Mouse (Mus musculus) ZHBTc4 (cell line): ENCODE data around the gene Ift43.
A peak's percentile ranks its signal among the peaks of the same experiment; 100 is the strongest.

Experiments used
- DNase-seq: peaks from one replicate; pipeline ENCODE4 v3.0.0-alpha.2; 2011; ENCODE audit warnings: low read depth, low spot score

Gene Ift43

DNA sequence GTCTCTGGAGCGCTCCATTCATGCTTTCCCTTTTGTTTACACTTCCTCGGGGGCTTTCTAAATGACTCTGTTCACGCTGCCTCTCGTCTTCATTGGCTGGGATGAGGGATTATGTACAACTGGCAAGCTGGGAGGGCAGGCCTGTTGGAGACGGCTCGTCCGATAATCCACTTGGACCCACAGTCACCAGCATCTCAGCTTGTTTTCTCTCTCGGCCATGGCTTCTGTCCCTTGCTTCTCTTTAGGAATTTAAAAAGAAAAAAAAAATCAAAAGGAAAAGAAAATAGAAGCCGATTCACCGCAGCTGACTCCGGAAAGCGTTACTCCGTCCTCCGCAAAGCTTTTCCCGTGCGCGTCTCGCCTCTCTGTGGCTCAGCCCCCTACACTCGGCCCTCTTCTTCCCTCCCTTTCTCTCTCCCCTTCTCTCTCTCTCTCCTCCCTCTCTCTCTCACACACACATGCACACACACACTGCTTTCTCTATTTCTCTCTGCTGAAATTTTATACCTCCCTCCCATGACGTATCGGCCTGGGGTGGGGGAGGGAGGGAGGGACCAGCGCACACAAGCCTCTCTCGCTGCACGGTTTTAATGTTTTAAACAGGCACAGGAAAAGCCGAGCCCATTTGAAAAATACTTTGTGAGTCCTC lies 3.7 kb upstream of the Ift43 start, which contains the start of gene Tgfb3:
TSS of gene Tgfb3 (minus strand) at position 489 of the 649 bp plus-strand sequence.
- peak; percentile 41 for DNase-seq

DNA sequence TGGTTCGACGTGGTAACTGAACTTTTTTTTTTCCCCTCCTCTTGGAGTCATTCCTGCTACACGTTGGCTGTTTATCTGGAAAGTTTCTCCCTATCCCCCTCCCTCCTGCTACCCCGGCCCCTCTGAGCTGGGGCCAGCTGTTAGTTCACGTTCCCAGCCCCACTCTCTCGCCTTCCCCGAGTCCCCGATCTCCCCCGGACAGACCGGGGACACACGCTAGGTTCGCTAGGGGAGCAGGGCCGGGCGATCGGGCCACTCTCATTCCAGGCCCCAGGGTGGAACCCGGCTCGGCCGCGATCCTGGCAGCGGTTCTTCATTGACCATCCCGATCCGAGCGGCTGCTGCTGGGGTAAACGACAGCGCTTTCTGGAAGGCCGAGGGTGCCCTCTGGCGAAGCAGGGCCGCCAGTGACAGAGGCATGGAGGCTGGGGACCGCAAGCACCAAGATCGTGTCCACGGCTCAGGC lies 3.1 kb upstream of the Ift43 start:
- DNase-seq, result peak; percentile 91

- no peak for DNase-seq
Measured at GRCm38 (mm10) chr12:86085873-86086272, 3.5 kb downstream of the Ift43 start.

- DNase-seq, result no peak
Measured at GRCm38 (mm10) chr12:86086550-86086949, 4.2 kb downstream of the Ift43 start.

GRCm38 (mm10) chr12:86088042-86088441 lies 5.7 kb downstream of the Ift43 start:
- DNase-seq, result no peak

DNA sequence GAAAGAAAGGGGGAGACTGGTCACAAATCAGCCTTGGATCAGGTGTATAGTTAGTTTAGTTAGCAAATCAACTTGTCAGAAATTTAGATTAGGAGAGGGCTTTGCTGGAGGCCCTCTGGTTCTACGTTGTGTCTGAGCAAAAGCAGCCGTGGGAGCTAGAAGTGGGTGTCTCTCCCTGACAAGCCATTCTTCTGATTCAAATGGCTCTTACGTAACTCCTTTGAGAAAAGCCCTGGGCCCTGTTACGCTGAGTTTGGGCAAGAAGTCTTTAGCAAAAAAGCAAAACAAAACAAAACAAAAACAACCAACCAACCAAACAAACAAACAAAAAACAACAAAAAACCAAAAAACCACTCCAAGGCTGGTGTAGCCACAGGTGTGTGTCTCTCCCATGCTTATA lies 8.4 kb downstream of the Ift43 start:
- no peak for DNase-seq

DNA sequence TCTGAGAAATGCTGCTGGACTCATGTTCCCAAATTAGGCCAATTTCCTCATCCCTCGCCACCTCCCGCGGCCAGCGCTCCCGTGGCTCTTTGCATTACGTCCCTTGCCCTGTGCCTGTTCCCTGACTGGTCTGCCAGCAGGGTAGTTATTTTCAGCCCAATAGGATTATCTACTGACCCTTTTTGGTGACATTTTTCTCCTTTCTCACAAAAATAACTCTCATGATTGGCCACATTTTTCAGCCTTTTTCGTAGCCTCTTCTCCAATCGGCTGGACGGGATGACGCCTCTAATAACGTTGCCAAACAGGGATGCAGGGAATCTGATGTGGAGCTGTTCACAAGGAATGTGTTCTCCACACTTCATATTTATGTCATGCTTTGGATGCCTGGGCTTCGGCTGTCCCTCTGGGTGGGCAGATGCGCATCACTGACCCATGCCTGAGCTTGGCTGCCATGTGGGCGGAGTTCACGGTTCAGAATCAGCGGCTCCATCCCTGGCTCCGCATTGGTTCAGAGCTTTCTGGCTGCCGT lies 9.3 kb downstream of the Ift43 start:
- no peak for DNase-seq

GRCm38 (mm10) chr12:86094075-86094474 lies 11.7 kb downstream of the Ift43 start:
- no peak for DNase-seq

DNA sequence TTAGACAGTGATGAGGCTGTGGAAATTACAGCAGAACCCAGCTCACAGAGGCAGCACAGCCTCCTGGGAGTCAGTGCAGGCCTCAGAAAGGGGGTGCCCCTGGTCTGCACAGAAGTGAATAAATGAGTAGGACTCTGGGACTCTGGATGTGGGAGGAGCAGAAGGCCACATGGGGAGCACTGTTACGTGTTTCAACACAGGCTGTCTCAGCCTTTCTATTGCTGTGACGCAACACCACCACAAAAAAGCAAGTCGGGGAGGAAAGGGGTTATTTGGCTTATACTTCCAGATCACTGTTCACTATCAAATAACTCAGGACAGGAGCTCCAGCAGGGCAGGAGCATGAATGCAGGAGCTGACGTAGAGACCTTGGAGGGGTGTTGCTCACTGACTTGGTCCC lies 13.5 kb downstream of the Ift43 start:
- no peak for DNase-seq

- DNase-seq, result no peak
Measured at GRCm38 (mm10) chr12:86097781-86098180, 15.4 kb downstream of the Ift43 start.

DNA sequence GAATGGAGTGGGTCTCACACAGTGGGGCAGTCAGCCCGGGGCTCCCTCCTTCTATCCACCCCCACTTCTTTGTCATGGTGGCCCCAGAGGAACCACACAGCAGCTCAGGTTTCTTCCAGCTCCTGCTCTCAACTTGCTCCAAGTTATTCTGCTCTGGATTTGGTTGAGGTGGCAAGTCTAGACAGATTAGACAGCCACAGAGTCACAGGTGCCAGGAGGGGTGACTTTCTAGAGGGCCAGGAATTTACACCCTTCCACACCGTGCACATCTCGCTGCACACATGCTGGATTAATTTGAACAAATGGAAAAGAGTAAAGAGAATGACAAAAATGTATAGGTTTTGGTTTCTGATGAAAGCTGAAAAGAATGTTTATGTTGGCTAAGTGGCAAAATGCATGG lies 18.4 kb downstream of the Ift43 start:
- no peak for DNase-seq

GRCm38 (mm10) chr12:86102686-86103085 lies 20.3 kb downstream of the Ift43 start:
- DNase-seq, result no peak

DNA sequence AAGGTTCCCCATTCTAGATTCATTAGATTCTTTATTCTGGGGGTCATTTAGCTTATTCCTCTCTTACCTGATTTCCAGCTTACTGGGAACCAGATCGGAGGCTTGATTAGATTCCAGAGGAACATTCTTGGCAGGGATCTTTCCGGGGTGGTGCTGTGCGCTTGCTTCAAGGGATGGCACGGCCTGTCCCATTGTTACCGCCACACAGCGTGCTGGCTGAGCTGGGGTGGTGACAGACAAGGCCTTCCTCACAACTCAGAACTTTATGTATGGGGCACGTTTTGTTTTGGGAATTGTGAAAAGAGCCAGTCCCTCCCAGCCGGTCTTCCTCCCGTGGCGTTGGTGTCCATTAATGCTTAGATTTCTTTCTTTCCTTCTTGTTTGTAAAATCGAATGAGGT lies 21.1 kb downstream of the Ift43 start:
- DNase-seq, result peak; percentile 32

DNA sequence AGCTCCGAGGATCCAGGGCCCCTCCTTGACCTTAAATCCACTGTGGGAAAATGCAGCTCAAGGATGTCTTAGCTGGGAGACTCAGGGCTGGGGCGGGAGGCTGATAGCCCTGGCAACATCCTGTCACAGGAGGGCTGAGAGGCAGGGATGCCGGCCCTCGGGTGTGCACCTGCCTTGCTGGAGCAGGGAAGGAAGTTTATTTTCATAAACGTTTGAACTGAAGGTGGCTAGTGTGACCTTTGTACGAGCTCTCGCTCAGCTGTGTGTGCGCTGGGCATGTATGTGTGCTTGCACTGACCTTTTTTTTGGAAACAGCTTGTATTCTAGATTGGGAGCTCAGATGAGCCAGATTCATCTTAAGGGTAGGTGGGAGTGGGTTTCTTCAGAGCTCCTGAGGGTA lies 21.5 kb downstream of the Ift43 start:
- DNase-seq, result no peak

DNA sequence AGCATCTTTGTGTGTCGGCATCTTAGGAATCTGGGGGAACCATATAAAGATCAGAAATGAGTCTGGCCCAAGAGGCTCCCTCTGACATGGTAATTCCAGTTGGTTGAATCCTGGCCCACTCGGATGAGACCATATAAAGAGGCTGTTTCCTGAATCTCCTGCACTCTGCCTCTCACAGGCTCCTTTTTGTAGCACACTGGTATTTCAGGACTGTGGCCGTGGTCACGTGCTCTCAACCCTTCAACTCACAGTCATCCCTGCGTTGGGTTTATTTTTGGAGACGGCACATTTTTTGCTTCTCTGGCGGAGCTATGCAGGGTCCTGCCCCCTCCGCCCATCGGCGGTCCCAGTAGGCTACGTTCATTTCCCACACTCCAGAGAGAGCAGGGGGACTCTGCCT lies 22.0 kb downstream of the Ift43 start:
- no peak for DNase-seq

DNA sequence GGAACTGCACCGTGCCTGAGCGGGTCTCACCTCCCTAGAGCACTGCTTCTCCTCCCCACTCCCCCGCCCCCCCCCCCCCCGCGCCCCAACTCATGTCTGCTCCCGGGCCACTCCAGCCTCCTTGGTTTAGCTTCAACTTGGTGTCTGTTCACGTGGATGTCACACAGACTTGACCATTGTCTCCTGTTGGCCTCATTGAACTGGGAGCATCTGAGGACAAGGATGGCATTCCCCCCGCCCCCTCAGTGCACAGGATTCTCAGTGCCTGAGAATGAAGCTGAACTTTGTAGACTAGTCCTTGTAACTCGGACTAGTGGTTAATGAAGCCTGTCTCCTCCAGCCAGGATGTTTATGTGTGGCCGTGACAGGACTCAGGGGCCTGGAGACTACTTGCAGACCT lies 23.2 kb downstream of the Ift43 start:
- no peak for DNase-seq

DNA sequence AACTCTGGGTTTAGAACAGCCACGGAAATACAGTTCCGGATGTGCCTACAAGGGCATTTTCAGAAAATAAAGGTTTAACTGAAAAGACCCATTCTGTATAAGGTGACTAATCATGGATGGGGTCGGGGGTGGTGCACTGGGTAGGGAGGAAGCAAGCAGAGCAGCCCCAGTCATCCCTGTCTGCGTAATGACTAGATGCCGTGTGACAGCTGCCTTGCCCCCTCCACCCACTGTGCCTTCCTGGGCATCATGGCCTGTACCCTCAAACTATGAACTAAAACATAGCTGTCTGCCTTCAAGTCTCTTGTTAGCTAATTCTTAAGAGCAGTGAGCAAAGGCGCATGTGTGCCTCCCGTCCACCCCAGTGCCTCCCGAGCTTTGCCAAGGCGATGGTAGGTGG lies 23.7 kb downstream of the Ift43 start:
- no peak for DNase-seq

GRCm38 (mm10) chr12:86107645-86108044 lies 25.3 kb downstream of the Ift43 start:
- no peak for DNase-seq

DNA sequence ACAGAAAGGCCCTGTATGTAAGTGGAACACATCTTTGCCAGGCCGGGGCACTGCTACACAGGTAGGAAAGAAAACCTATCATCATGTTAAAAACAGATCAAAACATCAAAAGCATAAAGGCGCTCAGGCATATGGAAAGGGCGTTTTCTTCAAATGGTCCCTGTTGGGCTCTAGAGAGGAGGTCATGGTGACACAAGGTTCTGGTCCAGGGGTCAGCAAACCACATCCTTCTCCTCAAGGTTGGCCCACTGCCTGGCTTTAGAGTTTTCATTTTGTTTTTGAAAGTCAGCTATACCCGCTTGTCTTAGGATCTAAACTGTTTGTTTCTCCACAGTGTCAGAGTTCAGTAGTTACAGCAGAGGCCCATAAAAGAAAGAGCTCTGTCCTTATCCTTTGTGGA lies 27.2 kb downstream of the Ift43 start:
- no peak for DNase-seq

- peak; percentile 62 for DNase-seq
Measured at GRCm38 (mm10) chr12:86110637-86111036, 28.3 kb downstream of the Ift43 start.

- DNase-seq, result no peak
Measured at GRCm38 (mm10) chr12:86116295-86116835, 34.0 kb downstream of the Ift43 start.

- no peak for DNase-seq
Measured at GRCm38 (mm10) chr12:86124016-86124415, 41.7 kb downstream of the Ift43 start.

GRCm38 (mm10) chr12:86128122-86128521 lies 45.8 kb downstream of the Ift43 start:
- DNase-seq, result no peak
